Mouse (Mus musculus): ENCODE results near the gene Nfu1. TPM values are rescaled to one million over a fixed set of nuclear protein-coding genes. Genes with fewer than 3 reads are reported as not detected.
"Not testable (repeated sequence)": the region's sequence is repeated elsewhere in the genome, so short reads cannot be mapped to it uniquely, and the experiment has no call there.

Gene Nfu1
- polyA plus RNA-seq, 1 experiment from 2014 or later, result 96.7 TPM

GRCm38 (mm10) chr6:87043131-87043516, 34.1 kb downstream of the Nfu1 start:
- WGBS, result 3% methylated on average over 9 of the region's 9 CpGs
- Histone ChIP-seq H3K27ac (peak overlapping the region; percentile 100), H3K9me3 (no peaks in the 10 kb centered on the region), H3K36me3 (peaks cover 11% of the 10 kb centered on the region; the same call in 1 of the 2 replicates), H3K4me2 (peak overlapping the region; percentile 72), H3K4me1 (replicated peaks) (peaks cover 23% of the 10 kb centered on the region), H3K4me3 (replicated peaks) (peak overlapping the region; percentile 86), H3K27me3 (no peaks in the 10 kb centered on the region), H3K9ac (replicated peaks) (peak overlapping the region; percentile 87)
- ATAC-seq (ENCODE audit: insufficient number of reproducible peaks, insufficient read depth, low FRiP score, low TSS enrichment, low read depth), result 0 out of 2 replicates have a peak, but pooled peaks have one; percentile 1

- Histone ChIP-seq H3K36me3 (peaks cover 27% of the 10 kb centered on the region), H3K9ac (replicated peaks) (no peak overlapping the region), H3K27ac (no peak overlapping the region), H3K9me3 (no peaks in the 10 kb centered on the region), H3K4me1 (replicated peaks) (peaks cover 23% of the 10 kb centered on the region), H3K4me3 (replicated peaks) (no peak overlapping the region), H3K27me3 (no peaks in the 10 kb centered on the region), H3K4me2 (no peak overlapping the region)
- 91% methylated on average over 2 of the region's 2 CpGs for WGBS
- no peak for ATAC-seq (ENCODE audit: insufficient number of reproducible peaks, insufficient read depth, low FRiP score, low TSS enrichment, low read depth)
Measured at GRCm38 (mm10) chr6:87044895-87045294, 35.9 kb downstream of the Nfu1 start.

- no peak overlapping the region for H3K4me2 ChIP-seq
- peaks cover 21% of the 10 kb centered on the region for H3K4me1 ChIP-seq (replicated peaks)
- ATAC-seq (ENCODE audit: insufficient number of reproducible peaks, insufficient read depth, low FRiP score, low TSS enrichment, low read depth), result no peak
- H3K27ac ChIP-seq, result no peak overlapping the region
- H3K27me3 ChIP-seq, result no peaks in the 10 kb centered on the region
- no peak overlapping the region for H3K9ac ChIP-seq (replicated peaks)
- H3K9me3 ChIP-seq, result no peaks in the 10 kb centered on the region
- WGBS, result 67% methylated on average over 3 of the region's 3 CpGs
- H3K4me3 ChIP-seq (replicated peaks), result no peak overlapping the region
- peaks cover 27% of the 10 kb centered on the region for H3K36me3 ChIP-seq
Measured at GRCm38 (mm10) chr6:87045507-87045906, 36.5 kb downstream of the Nfu1 start.

GRCm38 (mm10) chr6:87048712-87049111, 39.7 kb downstream of the Nfu1 start:
- not testable (repeated sequence) for H3K4me1 ChIP-seq (replicated peaks); H3K4me2 ChIP-seq; H3K9me3 ChIP-seq; H3K4me3 ChIP-seq (replicated peaks); H3K27ac ChIP-seq; ATAC-seq (ENCODE audit: insufficient number of reproducible peaks, insufficient read depth, low FRiP score, low TSS enrichment, low read depth); H3K27me3 ChIP-seq; H3K9ac ChIP-seq (replicated peaks)
- peaks cover 53% of the 10 kb centered on the region for H3K36me3 ChIP-seq
- 95% methylated on average over 7 of the region's 7 CpGs for WGBS

- ATAC-seq (ENCODE audit: insufficient number of reproducible peaks, insufficient read depth, low FRiP score, low TSS enrichment, low read depth), result no peak
- no peaks in the 10 kb centered on the region for H3K4me1 ChIP-seq (replicated peaks)
- WGBS, result 93% methylated on average over 10 of the region's 10 CpGs
- no peaks in the 10 kb centered on the region for H3K27me3 ChIP-seq
- H3K4me3 ChIP-seq (replicated peaks), result no peak overlapping the region
- no peak overlapping the region for H3K27ac ChIP-seq
- H3K9me3 ChIP-seq, result no peaks in the 10 kb centered on the region
- H3K9ac ChIP-seq (replicated peaks), result no peak overlapping the region
- peaks cover 81% of the 10 kb centered on the region for H3K36me3 ChIP-seq
- H3K4me2 ChIP-seq, result no peak overlapping the region
Measured at GRCm38 (mm10) chr6:87051886-87052425, 42.9 kb downstream of the Nfu1 start.

GRCm38 (mm10) chr6:87054193-87054592, 45.2 kb downstream of the Nfu1 start:
- H3K27me3 ChIP-seq, result no peaks in the 10 kb centered on the region
- H3K9me3 ChIP-seq, result no peaks in the 10 kb centered on the region
- no peak overlapping the region for H3K27ac ChIP-seq
- WGBS, result 93% methylated on average over 8 of the region's 8 CpGs
- no peak for ATAC-seq (ENCODE audit: insufficient number of reproducible peaks, insufficient read depth, low FRiP score, low TSS enrichment, low read depth)
- no peak overlapping the region for H3K4me2 ChIP-seq
- H3K4me3 ChIP-seq (replicated peaks), result no peak overlapping the region
- H3K4me1 ChIP-seq (replicated peaks), result no peaks in the 10 kb centered on the region
- no peak overlapping the region for H3K9ac ChIP-seq (replicated peaks)
- H3K36me3 ChIP-seq, result peaks cover 82% of the 10 kb centered on the region

- Histone ChIP-seq H3K4me2 (no peak overlapping the region), H3K36me3 (peaks cover 89% of the 10 kb centered on the region), H3K4me1 (replicated peaks) (no peaks in the 10 kb centered on the region), H3K27me3 (no peaks in the 10 kb centered on the region), H3K27ac (no peak overlapping the region), H3K9me3 (no peaks in the 10 kb centered on the region), H3K4me3 (replicated peaks) (no peak overlapping the region), H3K9ac (replicated peaks) (no peak overlapping the region)
- 96% methylated on average over 1 of the region's 1 CpGs for WGBS
- ATAC-seq (ENCODE audit: insufficient number of reproducible peaks, insufficient read depth, low FRiP score, low TSS enrichment, low read depth), result no peak
Measured at GRCm38 (mm10) chr6:87059754-87060153, 50.7 kb downstream of the Nfu1 start.

- H3K4me3 ChIP-seq (replicated peaks), result no peak overlapping the region
- no peaks in the 10 kb centered on the region for H3K9me3 ChIP-seq
- H3K4me1 ChIP-seq (replicated peaks), result no peaks in the 10 kb centered on the region
- no peak overlapping the region for H3K4me2 ChIP-seq
- 96% methylated on average over 4 of the region's 4 CpGs for WGBS
- no peak for ATAC-seq (ENCODE audit: insufficient number of reproducible peaks, insufficient read depth, low FRiP score, low TSS enrichment, low read depth)
- no peak overlapping the region for H3K27ac ChIP-seq
- no peaks in the 10 kb centered on the region for H3K27me3 ChIP-seq
- H3K9ac ChIP-seq (replicated peaks), result no peak overlapping the region
- H3K36me3 ChIP-seq, result peaks cover 92% of the 10 kb centered on the region
Measured at GRCm38 (mm10) chr6:87063586-87063985, 54.5 kb downstream of the Nfu1 start.

GRCm38 (mm10) chr6:87068209-87068608, 59.2 kb downstream of the Nfu1 start:
- Histone ChIP-seq H3K36me3 (peaks cover 99% of the 10 kb centered on the region), H3K9ac (replicated peaks) (no peak overlapping the region), H3K27me3 (no peaks in the 10 kb centered on the region), H3K4me2 (no peak overlapping the region), H3K4me3 (replicated peaks) (no peak overlapping the region), H3K27ac (no peak overlapping the region), H3K4me1 (replicated peaks) (no peaks in the 10 kb centered on the region), H3K9me3 (no peaks in the 10 kb centered on the region)
- 91% methylated on average over 2 of the region's 2 CpGs for WGBS
- ATAC-seq (ENCODE audit: insufficient number of reproducible peaks, insufficient read depth, low FRiP score, low TSS enrichment, low read depth), result no peak

GRCm38 (mm10) chr6:87069195-87069900, 60.3 kb downstream of the Nfu1 start:
- ATAC-seq (ENCODE audit: insufficient number of reproducible peaks, insufficient read depth, low FRiP score, low TSS enrichment, low read depth), result no peak
- peaks cover 99% of the 10 kb centered on the region for H3K36me3 ChIP-seq

GRCm38 (mm10) chr6:87070641-87071040, 61.6 kb downstream of the Nfu1 start:
- Histone ChIP-seq H3K9ac (replicated peaks) (no peak overlapping the region), H3K4me3 (replicated peaks) (no peak overlapping the region), H3K4me1 (replicated peaks) (no peaks in the 10 kb centered on the region), H3K9me3 (no peaks in the 10 kb centered on the region), H3K4me2 (no peak overlapping the region), H3K27ac (0 out of 2 replicates have a peak overlapping the region, but pooled peaks have one; percentile 13), H3K27me3 (no peaks in the 10 kb centered on the region), H3K36me3 (peaks cover 92% of the 10 kb centered on the region)
- 94% methylated on average over 4 of the region's 4 CpGs for WGBS
- no peak for ATAC-seq (ENCODE audit: insufficient number of reproducible peaks, insufficient read depth, low FRiP score, low TSS enrichment, low read depth)

More at GRCm38 (mm10) chr6:87069195-87069900, 60.3 kb downstream of the Nfu1 start:
- H3K4me2 ChIP-seq, result no peak overlapping the region
- H3K9ac ChIP-seq (replicated peaks), result no peak overlapping the region
- no peaks in the 10 kb centered on the region for H3K9me3 ChIP-seq
- H3K27ac ChIP-seq, result no peak overlapping the region
- no peaks in the 10 kb centered on the region for H3K27me3 ChIP-seq
- 90% methylated on average over 7 of the region's 7 CpGs for WGBS
- no peaks in the 10 kb centered on the region for H3K4me1 ChIP-seq (replicated peaks)
- no peak overlapping the region for H3K4me3 ChIP-seq (replicated peaks)

GRCm38 (mm10) chr6:87072759-87073158, 63.7 kb downstream of the Nfu1 start:
- no peak overlapping the region for H3K4me2 ChIP-seq
- H3K36me3 ChIP-seq, result peaks cover 91% of the 10 kb centered on the region
- no peak overlapping the region for H3K4me3 ChIP-seq (replicated peaks)
- H3K27ac ChIP-seq, result no peak overlapping the region
- H3K9ac ChIP-seq (replicated peaks), result no peak overlapping the region
- no peaks in the 10 kb centered on the region for H3K27me3 ChIP-seq
- H3K9me3 ChIP-seq, result no peaks in the 10 kb centered on the region
- no peak for ATAC-seq (ENCODE audit: insufficient number of reproducible peaks, insufficient read depth, low FRiP score, low TSS enrichment, low read depth)
- H3K4me1 ChIP-seq (replicated peaks), result no peaks in the 10 kb centered on the region
- WGBS, result 88% methylated on average over 4 of the region's 4 CpGs

Data from limb, embryonic 12.5 days (tissue).